Mouse (Mus musculus) spleen, adult 2 months (tissue): ENCODE measurements at regions not wholly inside any gene's neighbourhood (a gene's known extent, or its start where the extent isn't known, plus 50 kb on each side); places are given as distances from the start of the nearest gene placed in this dataset.

Source experiments
- DNase-seq, 2 experiments: peaks; one replicate each; pipeline versions ENCODE4 v3.0.0 to v3.0.0-alpha.2; 2012 to 2021; ENCODE audit warnings: low spot score in 2 of 2, low read depth in 1 of 2
- H3K27ac ChIP-seq: fragments of 200-500 bp; 2 replicates; pipeline ENCODE4 v1.5.1; 2012; ENCODE audit warnings: low read length, inconsistent platforms; ENCODE audit not compliant: insufficient read depth
- H3K27me3 ChIP-seq: fragments of 200-500 bp; 2 replicates; pipeline ENCODE4 v1.6.1; 2012; ENCODE audit warnings: mild to moderate bottlenecking, moderate library complexity, low read length, inconsistent platforms; ENCODE audit not compliant: control insufficient read depth, insufficient read depth
- H3K36me3 ChIP-seq: fragments of 200-500 bp; 2 replicates; pipeline ENCODE4 v1.6.1; 2012; ENCODE audit warnings: mild to moderate bottlenecking, low read length, inconsistent platforms; ENCODE audit not compliant: control insufficient read depth, insufficient read depth
- H3K4me1 ChIP-seq: fragments of 200-500 bp; 2 replicates; pipeline ENCODE4 v1.6.1; 2011; ENCODE audit warnings: inconsistent platforms; ENCODE audit not compliant: control insufficient read depth, insufficient read depth, insufficient read length
- H3K4me3 ChIP-seq: fragments of 200-500 bp; 2 replicates; pipeline ENCODE4 v1.5.1; 2011; ENCODE audit warnings: mild to moderate bottlenecking, inconsistent platforms; ENCODE audit not compliant: insufficient read depth, insufficient read length; ENCODE audit errors: extremely low read depth
- CTCF ChIP-seq: fragments of 200-500 bp; IDR thresholded peaks from 2 replicates; pipeline ENCODE4 v1.5.1; 2011; ENCODE audit warnings: mild to moderate bottlenecking, inconsistent platforms; ENCODE audit not compliant: insufficient read depth, insufficient read length, insufficient replicate concordance; ENCODE audit errors: extremely low read depth
- POLR2A ChIP-seq: fragments of 200-500 bp; IDR thresholded peaks from 2 replicates; pipeline ENCODE4 v1.6.1; 2011; ENCODE audit warnings: low read depth, low read length, inconsistent platforms
- WGBS: fragments of 180-500 bp; shearing (Covaris S2); methylation state at CpG from one replicate; pipeline ENCODE4 v1.1.7; 2018; 5-methylcytosine and 5-hydroxymethylcytosine counted together

DNA sequence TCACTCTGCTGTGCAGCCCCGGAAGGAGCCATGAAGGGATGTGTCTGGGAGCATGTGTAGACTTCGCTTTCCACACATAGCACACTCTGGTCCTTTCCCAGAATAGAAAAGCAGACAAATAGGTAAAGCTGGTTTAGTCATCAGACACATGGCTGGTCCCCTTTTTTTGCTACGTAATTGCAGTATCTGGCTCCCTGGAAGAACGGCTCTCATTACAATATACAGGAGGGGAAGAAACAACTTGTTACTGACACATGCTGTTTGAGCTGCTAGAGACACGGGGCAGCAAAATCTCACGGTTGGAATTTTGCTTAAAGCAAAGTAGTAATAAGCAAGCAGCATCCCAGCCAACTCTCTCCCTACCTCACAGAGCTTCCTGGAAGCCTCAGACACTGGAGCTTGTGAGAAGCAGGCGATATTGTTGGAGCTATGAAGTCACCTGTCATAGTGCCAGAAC lies 144.4 kb downstream of the Rpl14 start:
- H3K4me1 ChIP-seq = no peaks in the 10 kb centered on the region
- no peaks in the 10 kb centered on the region for H3K27me3 ChIP-seq
- no peaks in the 10 kb centered on the region for H3K36me3 ChIP-seq
- DNase-seq = no peak
- H3K27ac ChIP-seq = no peak overlapping the region
- H3K4me3 ChIP-seq = no peak overlapping the region
- WGBS = 77% methylated on average over 7 of the region's 7 CpGs
- TF ChIP-seq POLR2A (no peak), CTCF (no peak)

DNA sequence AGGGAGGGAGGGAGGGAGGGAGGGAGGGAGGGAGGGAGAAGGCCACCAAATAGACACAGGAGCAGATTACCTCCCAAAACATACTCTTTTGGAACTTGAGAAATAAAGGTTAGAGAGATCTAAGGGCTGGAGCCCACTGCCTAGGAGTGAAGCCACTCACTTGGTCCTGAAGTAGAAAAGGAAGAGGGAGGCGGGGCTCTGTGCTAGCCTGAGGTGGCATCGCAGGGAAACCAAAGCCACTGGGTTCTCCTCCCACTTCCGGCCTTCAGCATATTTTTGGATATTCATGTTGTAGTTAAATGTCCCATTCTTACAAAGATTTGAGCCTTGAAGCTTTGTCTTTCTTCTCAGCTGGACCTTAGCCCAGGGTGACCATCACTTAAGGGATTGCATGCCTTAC lies 147.6 kb downstream of the Rpl14 start:
- Histone ChIP-seq H3K4me3 (no peak overlapping the region), H3K4me1 (no peaks in the 10 kb centered on the region), H3K27ac (no peak overlapping the region), H3K36me3 (no peaks in the 10 kb centered on the region), H3K27me3 (no peaks in the 10 kb centered on the region)
- no peak for TF ChIP-seq CTCF
- no peak for TF ChIP-seq POLR2A
- 16% methylated on average over 3 of the region's 3 CpGs for WGBS
- no peak for DNase-seq

DNA sequence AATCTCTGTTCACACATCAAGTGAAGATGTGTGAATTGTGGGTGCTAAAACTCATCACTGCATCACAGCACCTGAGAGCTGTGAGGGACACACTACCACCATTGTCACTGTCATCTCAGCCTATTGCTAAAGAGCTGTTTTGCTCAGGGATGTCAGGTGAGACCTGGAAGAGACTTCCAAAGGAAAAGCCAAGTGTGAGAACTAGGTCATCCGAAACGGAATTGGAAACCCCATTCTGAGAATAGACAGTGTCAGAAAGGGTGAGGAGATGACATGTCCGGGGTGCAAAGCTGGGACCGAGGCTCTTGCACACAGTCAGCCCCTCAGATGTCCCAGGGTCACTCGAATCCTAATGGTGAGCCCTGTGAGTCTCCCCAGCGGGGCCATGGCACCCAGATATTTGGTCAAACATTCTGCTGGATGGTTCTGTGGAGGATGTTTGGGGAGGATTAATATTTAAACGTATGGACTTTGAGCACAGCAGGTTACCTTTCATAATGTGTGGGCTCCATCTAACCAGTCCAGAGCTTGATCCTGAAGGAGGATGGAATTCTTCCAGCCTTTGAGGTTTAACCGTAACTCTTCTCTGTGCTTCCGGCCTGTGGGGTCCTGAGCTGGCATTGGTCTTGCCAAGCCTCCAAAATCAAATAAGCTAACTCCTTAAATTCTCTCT lies 150.3 kb downstream of the Rpl14 start:
- Histone ChIP-seq H3K4me1 (no peaks in the 10 kb centered on the region), H3K27ac (no peak overlapping the region), H3K27me3 (no peaks in the 10 kb centered on the region), H3K4me3 (no peak overlapping the region), H3K36me3 (no peaks in the 10 kb centered on the region)
- TF ChIP-seq POLR2A (no peak), CTCF (no peak)
- no peak for DNase-seq
- 89% methylated on average over 9 of the region's 9 CpGs for WGBS

DNA sequence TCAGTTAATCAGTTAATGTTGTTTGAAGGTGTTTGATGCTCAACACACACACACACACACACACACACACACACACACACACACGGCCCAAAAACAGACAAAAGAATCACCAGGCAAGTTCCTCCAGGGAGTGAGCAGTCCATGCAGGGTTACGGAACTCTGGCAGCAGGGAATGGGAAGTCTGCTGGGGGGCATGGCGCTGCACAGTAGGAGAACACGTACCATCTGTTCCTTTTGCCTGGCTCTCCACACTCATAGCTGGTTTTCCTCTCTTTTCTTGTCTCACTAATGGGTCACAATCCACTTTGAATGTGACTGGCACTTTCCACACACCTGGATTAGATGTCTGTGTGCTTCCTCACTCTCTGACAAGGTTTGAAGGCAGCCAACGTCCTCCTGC lies 151.8 kb downstream of the Rpl14 start:
- DNase-seq = no peak
- WGBS = 95% methylated on average over 5 of the region's 5 CpGs
- Histone ChIP-seq H3K27me3 (no peaks in the 10 kb centered on the region), H3K4me1 (no peaks in the 10 kb centered on the region), H3K4me3 (no peak overlapping the region), H3K36me3 (no peaks in the 10 kb centered on the region), H3K27ac (no peak overlapping the region)
- TF ChIP-seq POLR2A (no peak), CTCF (no peak)

DNA sequence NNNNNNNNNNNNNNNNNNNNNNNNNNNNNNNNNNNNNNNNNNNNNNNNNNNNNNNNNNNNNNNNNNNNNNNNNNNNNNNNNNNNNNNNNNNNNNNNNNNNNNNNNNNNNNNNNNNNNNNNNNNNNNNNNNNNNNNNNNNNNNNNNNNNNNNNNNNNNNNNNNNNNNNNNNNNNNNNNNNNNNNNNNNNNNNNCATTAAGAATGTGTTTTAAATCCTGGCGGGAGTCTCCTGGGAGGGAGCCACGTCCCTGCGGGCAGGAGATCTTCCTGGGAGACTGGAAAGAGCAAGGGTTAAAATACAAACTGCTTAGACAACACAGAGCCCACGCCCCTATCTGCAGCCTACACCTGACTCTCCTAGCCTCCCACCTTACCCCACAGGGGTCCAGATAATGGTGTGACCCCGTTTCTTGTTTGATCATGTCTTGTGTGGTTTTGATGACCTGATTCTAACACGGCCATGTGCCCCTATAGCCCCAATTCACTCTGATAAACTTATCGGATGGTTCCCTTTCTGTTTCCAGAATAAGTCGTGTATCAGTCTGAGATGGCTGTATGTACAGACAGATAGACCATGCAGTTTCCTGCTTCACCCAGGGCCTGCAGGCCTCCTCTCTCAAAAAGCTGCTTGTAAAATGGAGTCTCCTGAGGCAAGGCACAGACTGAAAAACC lies 160.8 kb downstream of the Rpl14 start:
- WGBS = 77% methylated on average over 8 of the region's 8 CpGs
- H3K27ac ChIP-seq = no peak overlapping the region
- TF ChIP-seq POLR2A (no peak), CTCF (no peak)
- no peaks in the 10 kb centered on the region for H3K36me3 ChIP-seq
- DNase-seq = no peak
- H3K4me1 ChIP-seq = no peaks in the 10 kb centered on the region
- H3K4me3 ChIP-seq = no peak overlapping the region
- H3K27me3 ChIP-seq = no peaks in the 10 kb centered on the region

DNA sequence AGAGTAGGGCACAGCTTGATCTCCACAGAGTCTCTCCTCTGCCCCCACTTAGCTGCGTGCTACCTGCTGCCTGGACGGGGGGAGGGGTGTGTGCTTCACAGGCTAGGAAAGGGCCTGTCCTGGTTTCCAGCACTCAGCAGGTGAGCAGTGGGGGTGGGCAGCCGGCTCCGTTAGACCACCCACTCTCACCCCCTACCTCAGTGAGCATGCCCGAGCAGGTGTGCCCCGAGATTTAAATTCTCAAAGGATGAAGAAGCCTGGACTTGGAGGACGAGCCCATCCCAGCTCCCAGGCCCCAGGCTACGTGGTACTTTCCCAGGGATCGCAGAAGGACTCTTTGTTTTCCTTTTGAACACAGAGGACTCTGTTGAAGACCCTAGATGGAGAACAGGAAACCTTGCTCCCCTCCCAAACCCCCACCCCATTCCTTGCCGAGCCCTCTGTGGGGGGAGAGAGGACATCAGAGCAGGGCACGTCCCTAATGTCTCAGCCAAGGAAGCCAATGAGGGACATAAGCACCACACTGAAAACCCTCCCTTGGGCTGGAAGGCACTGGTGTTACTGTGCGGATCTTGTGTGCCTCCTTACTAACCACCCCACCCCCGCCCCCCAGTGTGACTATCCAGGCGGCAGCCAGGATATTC lies 161.5 kb downstream of the Rpl14 start:
- H3K4me3 ChIP-seq = no peak overlapping the region
- H3K27me3 ChIP-seq = no peaks in the 10 kb centered on the region
- no peak overlapping the region for H3K27ac ChIP-seq
- H3K4me1 ChIP-seq = no peaks in the 10 kb centered on the region
- WGBS = 89% methylated on average over 14 of the region's 14 CpGs
- no peaks in the 10 kb centered on the region for H3K36me3 ChIP-seq
- no peak for TF ChIP-seq CTCF
- no peak for TF ChIP-seq POLR2A
- no peak for DNase-seq
